Mouse (Mus musculus) lung, postnatal 0 days (tissue): ENCODE data around the gene Nelfb.

Experiments
- CTCF ChIP-seq: IDR thresholded peaks from 2 replicates; pipeline ENCODE4 v1.5.1; 2016; ENCODE audit warnings: antibody characterized with exemption, mild to moderate bottlenecking
- EP300 ChIP-seq: IDR thresholded peaks from 2 replicates; pipeline ENCODE4 v1.6.1; 2016; ENCODE audit warnings: antibody characterized with exemption, mild to moderate bottlenecking, control low read depth

DNA sequence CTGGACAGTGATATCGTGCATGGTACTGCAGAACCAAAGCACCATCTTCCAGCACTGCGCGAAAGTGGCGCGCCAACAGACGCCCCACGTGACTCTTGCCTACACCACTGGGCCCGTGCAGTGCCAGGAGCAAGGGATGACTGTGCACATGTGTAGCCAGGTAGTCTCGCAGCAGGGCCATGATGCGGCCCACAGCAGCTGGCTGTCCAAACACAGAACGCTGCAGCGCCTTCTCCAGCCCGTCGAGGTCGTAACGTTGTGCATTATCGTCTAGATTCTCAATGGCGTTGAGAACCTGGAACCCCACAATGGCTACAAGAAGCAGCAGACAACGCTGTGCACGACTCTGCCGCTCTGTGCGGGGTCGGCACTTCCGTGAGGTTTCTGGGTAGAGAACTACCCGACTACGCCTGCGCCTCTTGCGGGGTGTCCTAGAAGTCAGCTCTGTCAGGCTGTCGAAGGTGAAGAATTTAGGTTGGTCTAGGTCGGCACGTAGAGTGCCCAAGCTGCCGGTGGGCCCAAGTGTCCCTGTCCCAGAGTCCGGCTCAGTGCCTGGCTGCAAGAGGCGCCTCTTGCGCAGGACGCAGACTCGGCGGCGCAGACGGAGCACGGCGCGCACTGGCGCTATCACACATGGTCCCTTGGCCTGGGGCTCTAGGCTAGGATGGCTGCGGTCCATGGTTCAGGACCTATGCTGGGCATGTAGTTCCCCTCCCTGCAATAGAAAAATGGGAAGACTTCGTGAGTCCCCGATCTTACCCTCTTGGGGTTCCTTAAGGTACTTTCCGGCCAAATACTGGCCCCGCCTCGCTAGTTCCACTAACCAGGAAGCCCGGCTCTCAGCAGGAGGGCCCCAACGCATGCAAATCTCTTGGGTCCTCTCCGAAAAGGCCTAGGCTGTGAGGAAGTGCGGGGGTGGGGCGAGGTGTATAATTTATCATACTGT lies 15.8 kb downstream of the Nelfb start:
- TF ChIP-seq CTCF (no peak), EP300 (no peak)
